Mouse (Mus musculus) embryonic facial prominence, embryonic 12.5 days (tissue): ENCODE data around the gene Tecta. TPM values are rescaled to one million over a fixed set of nuclear protein-coding genes. Genes with fewer than 3 reads are reported as not detected.

ENCODE experiments used
- ATAC-seq: fragments of 200-750 bp; cut with Nextera tagmentation; 2 replicates; pipeline ENCODE4 v1.8.0; 2017; ENCODE audit not compliant: insufficient number of reproducible peaks, insufficient read depth, low FRiP score, low TSS enrichment
- H3K27ac ChIP-seq: fragments of 300-500 bp; sonication (generic); 2 replicates; pipeline ENCODE4 v1.5.1; 2016; ENCODE audit warnings: mild to moderate bottlenecking
- H3K27me3 ChIP-seq: fragments of 300-500 bp; sonication (generic); 2 replicates; pipeline ENCODE4 v1.6.1; 2016; ENCODE audit warnings: mild to moderate bottlenecking, moderate library complexity
- H3K36me3 ChIP-seq: fragments of 300-500 bp; sonication (generic); 2 replicates; pipeline ENCODE4 v1.6.1; 2016; ENCODE audit warnings: mild to moderate bottlenecking
- H3K4me1 ChIP-seq: fragments of 300-500 bp; sonication (generic); 2 replicates; pipeline ENCODE4 v1.6.1; 2016
- H3K4me2 ChIP-seq: fragments of 300-500 bp; sonication (generic); replicated peaks from 2 replicates; pipeline ENCODE4 v1.6.1; 2016; ENCODE audit warnings: mild to moderate bottlenecking, moderate library complexity
- H3K4me3 ChIP-seq: fragments of 300-500 bp; sonication (generic); 2 replicates; pipeline ENCODE4 v1.5.1; 2016; ENCODE audit warnings: mild to moderate bottlenecking
- H3K9ac ChIP-seq: fragments of 300-500 bp; sonication (generic); 2 replicates; pipeline ENCODE4 v1.6.1; 2016; ENCODE audit warnings: mild to moderate bottlenecking, moderate library complexity
- H3K9me3 ChIP-seq: fragments of 300-500 bp; sonication (generic); 2 replicates; pipeline ENCODE4 v1.6.1; 2016; ENCODE audit warnings: mild to moderate bottlenecking, moderate library complexity
- WGBS: fragments of 180-500 bp; shearing (Covaris S2); methylation state at CpG from one replicate; pipeline ENCODE4 v1.1.7; 2016; 5-methylcytosine and 5-hydroxymethylcytosine counted together
- polyA plus RNA-seq: library from polyadenylated mRNA; unstranded; fragments of >200 nt; fragmentation: Nextera tagmentation; extraction: Ambion mirVana; gene quantifications from 2 replicates; pipeline ENCODE4 v1.2.1, GENCODE M21; 2016

The Tecta gene
- polyA plus RNA-seq, 1 experiment from 2014 or later = 0.35 TPM

DNA sequence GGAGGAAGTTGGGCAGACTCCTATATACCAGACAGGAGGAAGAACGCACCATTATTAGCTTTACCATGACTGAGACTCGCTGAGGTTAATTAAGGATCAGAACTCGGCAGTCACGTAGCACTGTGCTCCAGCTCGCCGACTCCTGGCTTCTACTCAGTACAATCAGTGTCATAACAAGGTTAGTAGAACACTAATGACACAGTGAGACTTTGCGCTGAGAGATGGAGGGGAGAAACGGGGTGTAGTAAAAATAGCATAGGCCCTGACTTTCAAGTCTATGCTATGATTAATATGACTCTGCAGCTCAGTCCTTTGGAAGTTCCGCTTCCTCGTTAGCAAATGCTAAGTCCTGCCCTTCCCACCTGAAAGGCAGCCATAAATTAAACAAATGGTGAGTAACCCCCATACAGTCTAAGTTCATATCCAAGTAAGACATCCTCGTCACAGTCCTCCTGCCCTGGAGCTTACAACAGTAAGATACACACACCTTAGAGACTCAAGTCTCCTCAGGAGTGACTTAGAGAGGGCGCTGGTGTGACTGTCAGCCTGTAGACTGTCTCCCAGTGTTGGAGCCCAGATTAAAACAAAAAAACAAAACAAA, 17.7 kb upstream of the Tecta start:
- 83% methylated on average over 12 of the region's 12 CpGs for WGBS
- Histone ChIP-seq H3K9ac (no peak overlapping the region), H3K9me3 (no peaks in the 10 kb centered on the region), H3K27ac (no peak overlapping the region), H3K27me3 (no peaks in the 10 kb centered on the region), H3K4me3 (no peak overlapping the region), H3K4me2 (no peak overlapping the region), H3K36me3 (peaks cover 26% of the 10 kb centered on the region), H3K4me1 (peaks cover 9% of the 10 kb centered on the region)
- no peak for ATAC-seq

DNA sequence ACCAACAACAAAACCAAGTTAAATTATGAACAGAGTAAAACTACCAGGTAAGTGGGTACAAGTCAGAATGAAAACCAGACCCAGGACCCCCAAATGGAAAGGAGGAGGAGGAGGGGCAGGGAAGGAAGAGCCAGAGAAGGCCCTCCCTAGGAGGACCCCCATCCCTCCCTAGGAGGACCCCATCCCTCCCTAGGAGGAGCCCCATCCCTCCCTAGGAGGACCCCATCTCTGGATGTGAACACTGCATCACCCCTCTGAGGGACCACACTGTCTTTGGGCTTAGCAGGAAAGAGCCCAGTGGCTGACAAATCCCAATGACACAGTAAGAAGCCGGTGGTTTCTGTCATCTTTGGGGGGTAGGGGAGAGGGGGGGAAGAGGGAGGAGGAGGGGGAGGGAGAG, 15.5 kb upstream of the Tecta start:
- Histone ChIP-seq H3K9ac (no peak overlapping the region), H3K36me3 (peaks cover 8% of the 10 kb centered on the region; the same call in 1 of the 2 replicates), H3K27me3 (no peaks in the 10 kb centered on the region), H3K4me1 (peaks cover 9% of the 10 kb centered on the region), H3K27ac (0 out of 2 replicates have a peak overlapping the region, but pooled peaks have one; percentile 52), H3K4me3 (no peak overlapping the region), H3K9me3 (no peaks in the 10 kb centered on the region), H3K4me2 (no peak overlapping the region)
- WGBS = 28% methylated on average over 1 of the region's 1 CpGs
- ATAC-seq = 0 out of 2 replicates have a peak, but pooled peaks have one; percentile 56

DNA sequence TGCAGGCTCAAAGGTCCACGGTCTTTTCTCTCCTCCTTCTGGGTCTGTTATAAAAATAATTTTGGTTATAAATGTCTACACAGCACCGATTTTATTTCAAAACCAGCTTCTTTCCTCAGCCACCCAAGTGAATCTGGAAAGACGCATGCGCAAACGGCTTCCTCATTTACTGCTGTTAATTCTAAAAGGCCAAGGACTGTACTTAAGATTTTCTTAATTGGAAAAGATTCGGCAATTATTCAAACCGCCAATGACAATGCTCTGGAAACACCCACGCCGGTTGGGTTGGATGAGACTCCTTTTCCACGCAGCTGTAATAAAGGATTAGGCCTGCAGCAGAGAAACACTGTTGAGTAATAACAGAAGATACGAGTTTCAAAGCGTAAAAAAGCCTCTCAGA, 13.6 kb upstream of the Tecta start:
- no peaks in the 10 kb centered on the region for H3K9me3 ChIP-seq
- H3K4me1 ChIP-seq = peaks cover 9% of the 10 kb centered on the region
- H3K27ac ChIP-seq = no peak overlapping the region; the same call in 1 of the 2 replicates
- WGBS = 79% methylated on average over 12 of the region's 12 CpGs
- no peak overlapping the region for H3K9ac ChIP-seq
- no peak overlapping the region for H3K4me2 ChIP-seq
- H3K27me3 ChIP-seq = no peaks in the 10 kb centered on the region
- no peak overlapping the region for H3K4me3 ChIP-seq
- H3K36me3 ChIP-seq = peaks cover 6% of the 10 kb centered on the region; the same call in 1 of the 2 replicates
- no peak for ATAC-seq

DNA sequence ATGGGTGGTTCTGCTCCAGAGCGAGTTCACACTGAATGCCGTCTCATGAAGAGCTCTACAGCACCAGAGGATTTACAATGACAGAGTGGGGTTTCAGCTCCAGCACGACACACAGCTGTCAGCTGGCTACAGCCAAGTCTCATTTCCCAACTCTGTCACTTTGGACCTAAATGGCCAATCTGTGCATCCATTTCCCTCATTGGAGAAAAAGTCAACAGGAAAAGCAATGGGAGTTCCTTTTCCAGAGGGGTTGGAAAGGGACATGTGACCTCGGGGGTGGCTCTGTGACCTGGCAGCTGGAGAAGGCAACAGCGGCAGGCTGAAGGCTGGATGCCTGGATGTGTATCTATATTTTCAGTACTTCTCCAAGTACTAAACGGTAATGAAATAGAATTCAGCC, 11.6 kb upstream of the Tecta start:
- no peak overlapping the region for H3K4me3 ChIP-seq
- no peak for ATAC-seq
- no peak overlapping the region for H3K27ac ChIP-seq
- H3K4me2 ChIP-seq = no peak overlapping the region
- no peaks in the 10 kb centered on the region for H3K36me3 ChIP-seq
- H3K9ac ChIP-seq = no peak overlapping the region
- H3K4me1 ChIP-seq = peaks cover 9% of the 10 kb centered on the region
- no peaks in the 10 kb centered on the region for H3K9me3 ChIP-seq
- WGBS = 92% methylated on average over 6 of the region's 6 CpGs
- H3K27me3 ChIP-seq = no peaks in the 10 kb centered on the region

DNA sequence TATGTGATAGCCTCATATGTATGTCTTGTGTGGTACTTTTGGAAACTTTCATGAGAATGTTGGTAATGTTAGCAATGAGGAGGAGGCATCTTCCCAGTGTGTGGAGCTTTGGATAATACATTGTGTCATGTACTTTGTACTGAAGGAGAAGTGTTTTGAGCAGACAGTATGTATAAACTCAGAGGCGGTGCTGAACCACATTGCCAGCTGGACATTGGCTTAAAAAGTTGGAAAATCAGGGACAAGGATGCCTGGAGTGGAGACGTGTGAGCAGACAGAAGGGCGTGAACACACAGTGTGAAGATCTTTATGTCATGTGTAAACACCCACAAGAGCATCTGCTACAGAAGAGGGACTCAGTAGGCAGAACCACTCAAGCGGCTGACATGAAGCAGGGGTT, 6.0 kb upstream of the Tecta start:
- WGBS = 86% methylated on average over 4 of the region's 4 CpGs
- H3K4me1 ChIP-seq = no peaks in the 10 kb centered on the region
- ATAC-seq = no peak

DNA sequence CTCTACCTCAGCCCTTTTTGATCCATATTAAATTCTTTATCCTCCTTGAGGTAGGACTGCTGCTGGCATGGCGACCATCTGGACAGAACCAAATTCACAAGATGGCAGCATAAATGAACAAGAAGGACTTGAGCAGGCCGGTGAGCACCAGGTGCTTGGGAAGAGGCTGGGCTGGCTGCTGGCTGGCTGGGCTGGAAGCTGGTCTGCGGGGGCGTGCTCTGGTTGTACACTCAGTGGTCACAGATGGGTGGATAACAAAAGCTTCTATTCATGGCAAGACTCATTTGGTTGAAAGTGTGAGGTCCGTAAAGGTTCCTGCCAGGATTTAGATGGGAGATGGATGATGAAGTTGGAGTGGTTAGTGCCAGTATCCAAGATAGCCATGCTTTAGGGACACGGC, 1.8 kb upstream of the Tecta start:
- 72% methylated on average over 6 of the region's 6 CpGs for WGBS
- H3K9me3 ChIP-seq = no peaks in the 10 kb centered on the region
- H3K27ac ChIP-seq = no peak overlapping the region
- H3K4me2 ChIP-seq = no peak overlapping the region
- no peaks in the 10 kb centered on the region for H3K36me3 ChIP-seq
- no peak overlapping the region for H3K4me3 ChIP-seq
- H3K27me3 ChIP-seq = no peaks in the 10 kb centered on the region
- ATAC-seq = no peak
- peaks cover 4% of the 10 kb centered on the region; the same call in 1 of the 2 replicates for H3K4me1 ChIP-seq
- no peak overlapping the region for H3K9ac ChIP-seq

More for the DNA sequence above, 6.0 kb upstream of the Tecta start:
- Histone ChIP-seq H3K27me3 (no peaks in the 10 kb centered on the region), H3K4me2 (no peak overlapping the region), H3K4me3 (no peak overlapping the region), H3K27ac (no peak overlapping the region), H3K9ac (no peak overlapping the region), H3K36me3 (no peaks in the 10 kb centered on the region), H3K9me3 (no peaks in the 10 kb centered on the region)

DNA sequence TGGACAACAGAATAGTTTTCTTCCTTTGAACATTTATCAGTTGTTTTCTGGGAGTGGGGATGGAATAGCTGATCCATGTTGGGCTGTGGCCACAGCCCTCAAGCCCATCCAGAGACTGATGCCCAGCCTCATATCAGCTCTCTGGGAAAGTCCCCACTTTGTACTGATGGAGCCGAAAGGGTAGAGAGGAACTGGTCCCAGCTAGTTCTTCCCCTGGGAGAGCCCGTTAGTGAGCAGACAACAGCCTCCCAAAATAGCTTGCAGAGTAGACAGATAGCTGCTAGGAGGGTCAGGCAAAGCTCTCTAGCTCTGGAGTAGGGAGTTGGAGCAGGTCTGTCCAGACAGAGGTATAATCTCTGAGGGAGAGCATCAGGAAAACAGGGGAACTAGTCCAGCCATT, 3.6 kb downstream of the Tecta start:
- Histone ChIP-seq H3K36me3 (no peaks in the 10 kb centered on the region), H3K4me1 (peaks cover 4% of the 10 kb centered on the region), H3K27ac (no peak overlapping the region), H3K9ac (no peak overlapping the region), H3K4me2 (no peak overlapping the region), H3K4me3 (no peak overlapping the region), H3K27me3 (no peaks in the 10 kb centered on the region), H3K9me3 (no peaks in the 10 kb centered on the region)
- no peak for ATAC-seq
- 68% methylated on average over 2 of the region's 2 CpGs for WGBS

DNA sequence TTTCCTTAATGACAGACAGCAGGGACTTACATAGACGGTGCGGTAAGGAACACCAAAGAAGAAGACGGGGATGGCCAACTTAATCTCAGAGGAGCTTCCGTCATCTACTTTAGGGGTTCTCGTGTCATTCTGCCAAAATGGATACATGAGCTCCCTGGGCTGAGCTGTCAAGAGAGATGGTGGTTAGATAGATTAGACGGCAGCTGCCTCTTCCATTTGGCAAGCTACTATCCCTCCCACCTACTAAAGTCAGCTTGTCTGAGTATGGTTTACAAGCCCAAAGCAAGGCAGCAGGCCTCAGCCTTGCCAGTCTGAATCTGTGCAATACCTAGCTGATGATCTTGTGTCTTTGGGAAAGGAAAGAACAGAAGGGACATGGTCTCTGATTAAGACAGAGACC, 4.8 kb downstream of the Tecta start:
- Histone ChIP-seq H3K9me3 (no peaks in the 10 kb centered on the region), H3K27ac (no peak overlapping the region), H3K4me2 (no peak overlapping the region), H3K36me3 (no peaks in the 10 kb centered on the region), H3K9ac (no peak overlapping the region), H3K4me3 (no peak overlapping the region), H3K4me1 (peaks cover 7% of the 10 kb centered on the region; the same call in 1 of the 2 replicates), H3K27me3 (no peaks in the 10 kb centered on the region)
- WGBS = 80% methylated on average over 6 of the region's 6 CpGs
- ATAC-seq = no peak

DNA sequence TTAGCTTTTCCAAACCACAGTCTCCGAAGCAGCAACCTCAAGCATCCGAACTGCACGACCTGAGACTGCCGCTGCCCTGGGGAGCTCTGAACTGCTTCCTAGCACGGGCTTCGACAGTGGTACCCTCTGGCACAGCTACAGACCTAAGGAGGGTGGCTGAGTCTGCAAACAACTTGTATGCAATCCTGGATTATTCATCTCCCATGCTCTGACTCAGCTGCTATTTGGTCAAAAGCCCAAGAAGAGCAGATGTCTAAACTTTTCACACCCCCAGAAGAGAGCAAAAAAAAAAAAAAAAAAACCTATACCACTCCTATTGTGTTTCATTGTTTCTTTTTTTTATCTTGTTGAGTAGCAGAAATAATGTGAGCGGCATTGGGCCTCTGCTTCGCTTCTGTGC, 5.4 kb downstream of the Tecta start:
- no peak overlapping the region for H3K27ac ChIP-seq
- H3K9me3 ChIP-seq = no peaks in the 10 kb centered on the region
- peaks cover 7% of the 10 kb centered on the region; the same call in 1 of the 2 replicates for H3K4me1 ChIP-seq
- WGBS = 83% methylated on average over 8 of the region's 8 CpGs
- no peak overlapping the region for H3K9ac ChIP-seq
- no peak for ATAC-seq
- no peak overlapping the region for H3K4me3 ChIP-seq
- no peak overlapping the region for H3K4me2 ChIP-seq
- H3K27me3 ChIP-seq = no peaks in the 10 kb centered on the region
- H3K36me3 ChIP-seq = no peaks in the 10 kb centered on the region

DNA sequence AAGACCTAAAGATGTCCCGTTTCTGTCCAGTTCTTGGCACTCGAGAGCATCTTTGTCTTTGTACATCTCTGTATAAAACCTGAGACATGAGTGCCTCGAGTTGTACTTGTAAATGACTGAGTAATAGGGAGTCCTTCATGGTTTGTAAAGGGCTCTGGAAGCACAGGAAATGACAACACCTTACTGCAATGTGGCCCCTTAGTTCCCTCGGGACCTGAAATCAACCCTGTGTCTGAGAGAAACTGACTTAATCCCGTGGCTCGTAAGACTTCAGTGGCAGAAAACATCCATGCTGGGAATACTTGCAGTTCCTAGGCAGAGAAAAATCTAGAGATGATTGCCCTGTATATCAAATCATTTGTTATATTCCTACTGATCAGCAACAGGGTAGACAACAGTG, 6.8 kb downstream of the Tecta start:
- peaks cover 10% of the 10 kb centered on the region; the same call in 1 of the 2 replicates for H3K4me1 ChIP-seq
- no peak overlapping the region for H3K27ac ChIP-seq
- H3K9ac ChIP-seq = no peak overlapping the region
- H3K36me3 ChIP-seq = no peaks in the 10 kb centered on the region
- no peak overlapping the region for H3K4me2 ChIP-seq
- no peaks in the 10 kb centered on the region for H3K27me3 ChIP-seq
- H3K9me3 ChIP-seq = no peaks in the 10 kb centered on the region
- WGBS = 39% methylated on average over 6 of the region's 6 CpGs
- no peak overlapping the region for H3K4me3 ChIP-seq
- no peak for ATAC-seq

DNA sequence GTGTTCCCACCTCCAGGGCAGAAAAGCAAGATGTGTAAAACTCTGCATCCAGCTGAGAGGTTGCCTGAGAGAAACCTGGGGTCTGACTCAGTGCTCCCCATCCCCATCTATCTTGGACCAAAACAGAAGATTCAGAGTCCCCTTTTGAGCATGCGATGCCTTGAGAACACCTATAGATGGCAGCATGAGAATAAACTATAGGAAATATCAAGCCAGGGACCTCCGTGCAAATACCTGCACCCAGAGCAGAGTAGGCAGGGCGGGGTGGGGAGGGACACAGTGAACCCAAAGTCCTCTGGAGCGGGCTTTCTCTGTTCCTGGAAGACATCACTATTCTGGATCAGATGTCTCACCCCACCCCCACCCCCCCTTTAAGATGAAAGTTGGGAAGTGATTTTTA, 11.2 kb downstream of the Tecta start:
- no peak overlapping the region for H3K9ac ChIP-seq
- H3K9me3 ChIP-seq = no peaks in the 10 kb centered on the region
- H3K4me3 ChIP-seq = no peak overlapping the region
- H3K27me3 ChIP-seq = no peaks in the 10 kb centered on the region
- H3K4me1 ChIP-seq = peaks cover 10% of the 10 kb centered on the region
- H3K4me2 ChIP-seq = no peak overlapping the region
- 51% methylated on average over 4 of the region's 4 CpGs for WGBS
- H3K36me3 ChIP-seq = no peaks in the 10 kb centered on the region
- no peak overlapping the region for H3K27ac ChIP-seq
- no peak for ATAC-seq

DNA sequence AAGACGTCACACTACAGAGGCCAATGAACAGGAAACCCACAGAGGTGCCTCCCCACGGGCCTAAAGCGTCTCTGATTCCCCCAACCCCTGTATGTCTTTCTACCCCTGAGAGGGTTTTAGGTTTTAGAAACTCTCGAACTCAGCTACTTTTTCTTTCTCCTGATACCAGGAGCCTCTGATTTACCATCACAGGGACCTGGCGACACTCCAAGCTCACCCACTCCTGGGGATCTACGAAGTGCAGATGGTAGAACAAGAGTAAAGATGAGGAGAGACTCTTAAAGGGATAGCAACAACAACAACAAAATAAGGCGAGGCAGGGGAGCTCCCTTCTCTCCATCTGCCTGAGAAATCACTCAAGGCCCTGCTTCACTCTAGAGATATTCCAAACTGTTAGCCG, 12.7 kb downstream of the Tecta start:
- Histone ChIP-seq H3K4me2 (no peak overlapping the region), H3K4me1 (peaks cover 10% of the 10 kb centered on the region), H3K4me3 (no peak overlapping the region), H3K27ac (no peak overlapping the region), H3K27me3 (no peaks in the 10 kb centered on the region), H3K9me3 (no peaks in the 10 kb centered on the region), H3K36me3 (no peaks in the 10 kb centered on the region), H3K9ac (no peak overlapping the region)
- WGBS = 69% methylated on average over 8 of the region's 8 CpGs
- ATAC-seq = no peak
